Mouse (Mus musculus) embryonic facial prominence, embryonic 13.5 days (tissue): ENCODE measurements at regions not wholly inside any gene's neighbourhood (a gene's known extent, or its start where the extent isn't known, plus 50 kb on each side); places are given as distances from the start of the nearest gene placed in this dataset.
A peak's percentile ranks its signal among the peaks of the same experiment; 100 is the strongest.

ENCODE experiments used
- ATAC-seq: fragments of 200-750 bp; cut with Nextera tagmentation; 2 replicates; pipeline ENCODE4 v1.8.0; 2017; ENCODE audit warnings: low read depth; ENCODE audit not compliant: insufficient number of reproducible peaks, insufficient read depth, low FRiP score, low TSS enrichment
- H3K27ac ChIP-seq: fragments of 300-500 bp; sonication (generic); 2 replicates; pipeline ENCODE4 v1.5.1; 2015; ENCODE audit warnings: moderate library complexity, mild to moderate bottlenecking, inconsistent platforms
- H3K27me3 ChIP-seq: fragments of 300-500 bp; sonication (generic); 2 replicates; pipeline ENCODE4 v1.6.1; 2015; ENCODE audit warnings: mild to moderate bottlenecking, inconsistent platforms
- H3K36me3 ChIP-seq: fragments of 300-500 bp; sonication (generic); 2 replicates; pipeline ENCODE4 v1.6.1; 2015; ENCODE audit warnings: mild to moderate bottlenecking, inconsistent platforms
- H3K4me1 ChIP-seq: fragments of 300-500 bp; sonication (generic); 2 replicates; pipeline ENCODE4 v1.6.1; 2015; ENCODE audit warnings: inconsistent platforms
- H3K4me2 ChIP-seq: fragments of 300-500 bp; sonication (generic); 2 replicates; pipeline ENCODE4 v1.6.1; 2015; ENCODE audit warnings: moderate library complexity, mild to moderate bottlenecking, inconsistent platforms
- H3K4me3 ChIP-seq: fragments of 300-500 bp; sonication (generic); 2 replicates; pipeline ENCODE4 v1.5.1; 2015; ENCODE audit warnings: mild to moderate bottlenecking, inconsistent platforms
- H3K9ac ChIP-seq: fragments of 300-500 bp; sonication (generic); 2 replicates; pipeline ENCODE4 v1.6.1; 2015; ENCODE audit warnings: mild to moderate bottlenecking, inconsistent platforms
- H3K9me3 ChIP-seq: fragments of 300-500 bp; sonication (generic); 2 replicates; pipeline ENCODE4 v1.6.1; 2016; ENCODE audit warnings: inconsistent platforms
- WGBS: fragments of 180-500 bp; shearing (Covaris S2); methylation state at CpG from one replicate; pipeline ENCODE4 v1.1.7; 2015; ENCODE audit warnings: mixed read lengths; 5-methylcytosine and 5-hydroxymethylcytosine counted together

DNA sequence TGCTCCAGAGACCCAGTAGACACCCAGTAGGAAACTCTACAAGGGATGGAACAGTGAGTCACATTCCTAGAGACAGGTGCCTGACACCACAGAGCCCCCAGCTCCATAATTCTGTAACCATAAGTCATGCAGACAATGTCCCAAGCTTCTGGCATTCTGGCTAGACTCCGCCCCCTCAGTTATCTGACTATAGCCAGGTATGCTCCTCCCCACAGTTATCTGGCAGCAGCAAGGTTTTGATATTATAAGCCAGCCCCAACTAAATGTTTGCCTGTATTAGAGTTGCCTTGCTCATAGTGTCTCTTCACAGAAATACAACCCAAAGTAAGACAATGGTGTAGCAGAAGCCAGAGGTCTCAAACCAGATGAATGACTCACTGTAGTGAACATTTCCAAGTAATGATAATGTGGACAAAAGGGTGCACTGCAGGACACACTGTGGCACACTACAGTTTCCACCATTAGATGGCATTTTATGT, 121.4 kb upstream of the Otogl start:
- Histone ChIP-seq H3K4me3 (no peak overlapping the region), H3K27me3 (no peaks in the 10 kb centered on the region), H3K9me3 (no peaks in the 10 kb centered on the region), H3K4me1 (no peaks in the 10 kb centered on the region), H3K4me2 (no peak overlapping the region), H3K27ac (no peak overlapping the region), H3K9ac (no peak overlapping the region), H3K36me3 (no peaks in the 10 kb centered on the region)
- 100% methylated on average over 1 of the region's 1 CpGs for WGBS
- ATAC-seq = no peak

DNA sequence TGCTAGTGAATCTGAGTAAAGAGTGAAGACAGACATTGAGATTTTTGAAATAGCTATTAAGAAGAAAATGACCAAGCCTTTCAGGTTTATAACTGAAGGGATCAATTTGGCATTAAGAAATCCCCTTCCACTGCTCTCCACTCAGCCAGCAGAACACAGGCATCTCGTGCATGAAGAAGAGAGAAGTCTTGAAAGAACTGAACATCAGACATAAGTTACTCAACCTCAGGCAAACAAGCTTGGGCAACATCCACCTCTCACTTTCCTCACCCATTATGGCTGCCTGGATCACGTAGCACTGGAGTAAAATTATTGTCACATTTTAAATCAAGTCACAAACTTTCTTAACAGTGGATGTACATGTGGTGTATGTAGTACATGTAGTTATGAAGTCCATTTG, 115.6 kb upstream of the Otogl start:
- WGBS = 67% methylated on average over 2 of the region's 2 CpGs
- H3K4me2 ChIP-seq = no peak overlapping the region
- no peak for ATAC-seq
- no peak overlapping the region for H3K9ac ChIP-seq
- no peak overlapping the region for H3K27ac ChIP-seq
- no peaks in the 10 kb centered on the region for H3K9me3 ChIP-seq
- no peaks in the 10 kb centered on the region for H3K27me3 ChIP-seq
- no peak overlapping the region for H3K4me3 ChIP-seq
- H3K4me1 ChIP-seq = no peaks in the 10 kb centered on the region
- H3K36me3 ChIP-seq = no peaks in the 10 kb centered on the region

GRCm38 (mm10) chr10:108024227-108024626, 112.3 kb upstream of the Otogl start:
- H3K9ac ChIP-seq = no peak overlapping the region
- no peak overlapping the region for H3K4me3 ChIP-seq
- no peaks in the 10 kb centered on the region for H3K4me1 ChIP-seq
- no peaks in the 10 kb centered on the region for H3K36me3 ChIP-seq
- H3K9me3 ChIP-seq = no peaks in the 10 kb centered on the region
- WGBS = 86% methylated on average over 6 of the region's 6 CpGs
- ATAC-seq = no peak
- no peak overlapping the region for H3K27ac ChIP-seq
- H3K27me3 ChIP-seq = no peaks in the 10 kb centered on the region
- H3K4me2 ChIP-seq = no peak overlapping the region

DNA sequence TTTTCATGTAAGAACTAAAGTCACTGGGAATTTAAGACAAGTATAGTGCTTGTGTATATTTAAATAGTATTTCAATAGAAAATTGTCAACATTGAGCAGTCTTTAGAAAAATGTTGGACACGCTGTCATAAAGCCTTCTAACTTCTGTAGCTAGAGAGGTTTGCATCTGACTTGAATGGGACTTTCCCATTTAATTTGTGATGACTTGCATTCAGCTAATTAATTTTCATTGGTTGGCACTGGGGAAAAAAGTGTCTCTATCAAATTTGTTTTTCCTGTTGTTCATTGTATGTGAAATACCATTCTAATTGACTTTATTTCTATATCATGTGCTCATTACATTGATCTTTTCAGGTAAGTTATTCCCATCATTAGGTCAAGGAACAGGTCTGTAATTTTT, 104.6 kb upstream of the Otogl start:
- H3K36me3 ChIP-seq = no peaks in the 10 kb centered on the region
- no peak overlapping the region for H3K4me2 ChIP-seq
- no peak overlapping the region for H3K27ac ChIP-seq
- no peak for ATAC-seq
- WGBS = 97% methylated on average over 1 of the region's 1 CpGs
- H3K9me3 ChIP-seq = no peaks in the 10 kb centered on the region
- H3K9ac ChIP-seq = no peak overlapping the region
- no peaks in the 10 kb centered on the region for H3K4me1 ChIP-seq
- H3K4me3 ChIP-seq = no peak overlapping the region
- H3K27me3 ChIP-seq = no peaks in the 10 kb centered on the region

- H3K27me3 ChIP-seq = no peaks in the 10 kb centered on the region
- no peaks in the 10 kb centered on the region for H3K4me1 ChIP-seq
- H3K4me3 ChIP-seq = no peak overlapping the region
- no peak overlapping the region for H3K4me2 ChIP-seq
- no peak overlapping the region for H3K9ac ChIP-seq
- H3K27ac ChIP-seq = no peak overlapping the region
- no peaks in the 10 kb centered on the region for H3K9me3 ChIP-seq
- 80% methylated on average over 2 of the region's 2 CpGs for WGBS
- no peaks in the 10 kb centered on the region for H3K36me3 ChIP-seq
- no peak for ATAC-seq
Measured at GRCm38 (mm10) chr10:107994836-107995585, 83.1 kb upstream of the Otogl start.

GRCm38 (mm10) chr10:107992621-107993020, 80.7 kb upstream of the Otogl start:
- 63% methylated on average over 3 of the region's 3 CpGs for WGBS
- H3K27ac ChIP-seq = no peak overlapping the region
- no peak overlapping the region for H3K4me2 ChIP-seq
- H3K27me3 ChIP-seq = no peaks in the 10 kb centered on the region
- H3K4me3 ChIP-seq = no peak overlapping the region
- no peaks in the 10 kb centered on the region for H3K4me1 ChIP-seq
- H3K9ac ChIP-seq = no peak overlapping the region
- H3K9me3 ChIP-seq = no peaks in the 10 kb centered on the region
- H3K36me3 ChIP-seq = no peaks in the 10 kb centered on the region
- ATAC-seq = no peak; the same call in 1 of the 2 replicates

DNA sequence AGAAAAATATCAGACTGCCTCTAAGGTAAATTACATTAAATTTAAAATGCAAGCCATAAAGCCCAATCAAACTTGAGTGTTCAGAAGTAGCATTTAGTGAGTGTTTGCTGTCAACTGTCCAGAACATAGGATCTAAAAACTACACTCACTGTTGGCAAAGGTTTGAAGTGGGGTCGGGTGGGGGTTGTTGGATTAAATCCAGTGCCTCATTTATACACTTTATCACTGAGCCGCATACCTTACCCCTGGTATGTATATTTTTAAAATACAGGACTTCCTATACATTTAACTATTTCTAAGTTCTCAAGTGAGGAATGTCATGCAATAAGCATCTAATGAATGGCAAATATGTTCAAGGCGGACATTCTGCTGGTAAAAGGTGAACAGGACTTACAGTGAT, 78.6 kb upstream of the Otogl start:
- Histone ChIP-seq H3K9me3 (no peaks in the 10 kb centered on the region), H3K4me1 (no peaks in the 10 kb centered on the region), H3K36me3 (no peaks in the 10 kb centered on the region), H3K27me3 (no peaks in the 10 kb centered on the region), H3K9ac (no peak overlapping the region), H3K27ac (no peak overlapping the region), H3K4me3 (no peak overlapping the region), H3K4me2 (no peak overlapping the region)
- 78% methylated on average over 3 of the region's 3 CpGs for WGBS
- no peak for ATAC-seq

GRCm38 (mm10) chr10:107989913-107990312, 78.0 kb upstream of the Otogl start:
- no peak overlapping the region for H3K4me2 ChIP-seq
- ATAC-seq = no peak
- no peaks in the 10 kb centered on the region for H3K27me3 ChIP-seq
- WGBS = 79% methylated on average over 2 of the region's 2 CpGs
- no peak overlapping the region for H3K4me3 ChIP-seq
- no peak overlapping the region for H3K27ac ChIP-seq
- no peak overlapping the region for H3K9ac ChIP-seq
- H3K36me3 ChIP-seq = no peaks in the 10 kb centered on the region
- no peaks in the 10 kb centered on the region for H3K4me1 ChIP-seq
- H3K9me3 ChIP-seq = no peaks in the 10 kb centered on the region

DNA sequence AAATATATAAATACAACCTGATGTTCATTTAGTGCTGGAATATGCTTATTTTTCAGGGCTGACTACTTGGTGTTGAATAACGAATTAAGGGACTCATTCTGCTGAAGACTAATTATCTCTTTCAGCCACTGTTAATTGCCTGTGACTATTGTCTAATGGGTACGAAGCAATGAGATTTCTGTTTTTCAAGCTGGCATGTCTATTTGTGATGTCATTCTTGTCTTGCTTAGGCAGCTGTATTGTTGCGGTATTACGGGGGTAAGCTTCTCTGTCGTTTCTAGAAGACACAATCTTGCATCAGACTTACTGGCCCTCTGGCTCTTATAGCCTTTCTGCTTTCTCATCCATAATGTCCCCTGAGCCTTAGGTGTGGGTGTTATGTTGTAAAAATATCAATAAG, 70.7 kb upstream of the Otogl start:
- 86% methylated on average over 5 of the region's 5 CpGs for WGBS
- H3K36me3 ChIP-seq = no peaks in the 10 kb centered on the region

DNA sequence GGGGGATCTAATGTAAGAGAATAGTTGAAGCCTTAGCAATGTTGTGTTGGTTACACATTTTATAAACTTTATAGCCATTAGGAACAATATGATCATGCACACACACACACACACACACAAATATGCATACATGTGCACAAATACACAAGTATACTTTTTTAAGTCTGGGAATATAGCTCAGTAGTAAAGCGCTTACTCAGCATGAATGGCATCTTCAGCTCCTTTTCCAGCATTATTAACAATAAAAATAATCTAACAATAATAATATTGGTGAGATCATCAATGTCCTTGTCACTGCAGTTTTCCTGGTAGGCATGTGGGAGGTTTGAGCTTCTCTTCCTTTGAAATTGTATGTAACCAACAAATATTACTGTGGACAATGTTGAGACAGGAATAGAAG, 70.1 kb upstream of the Otogl start:
- Histone ChIP-seq H3K9me3 (no peaks in the 10 kb centered on the region), H3K36me3 (no peaks in the 10 kb centered on the region), H3K27me3 (no peaks in the 10 kb centered on the region), H3K4me1 (no peaks in the 10 kb centered on the region), H3K9ac (no peak overlapping the region), H3K4me2 (no peak overlapping the region), H3K4me3 (no peak overlapping the region), H3K27ac (no peak overlapping the region)
- ATAC-seq = no peak
- 95% methylated on average over 1 of the region's 1 CpGs for WGBS

More for the DNA sequence above, 70.7 kb upstream of the Otogl start:
- Histone ChIP-seq H3K4me2 (no peak overlapping the region), H3K4me1 (no peaks in the 10 kb centered on the region), H3K27me3 (no peaks in the 10 kb centered on the region), H3K9ac (no peak overlapping the region), H3K4me3 (no peak overlapping the region), H3K27ac (no peak overlapping the region), H3K9me3 (no peaks in the 10 kb centered on the region)
- no peak for ATAC-seq

DNA sequence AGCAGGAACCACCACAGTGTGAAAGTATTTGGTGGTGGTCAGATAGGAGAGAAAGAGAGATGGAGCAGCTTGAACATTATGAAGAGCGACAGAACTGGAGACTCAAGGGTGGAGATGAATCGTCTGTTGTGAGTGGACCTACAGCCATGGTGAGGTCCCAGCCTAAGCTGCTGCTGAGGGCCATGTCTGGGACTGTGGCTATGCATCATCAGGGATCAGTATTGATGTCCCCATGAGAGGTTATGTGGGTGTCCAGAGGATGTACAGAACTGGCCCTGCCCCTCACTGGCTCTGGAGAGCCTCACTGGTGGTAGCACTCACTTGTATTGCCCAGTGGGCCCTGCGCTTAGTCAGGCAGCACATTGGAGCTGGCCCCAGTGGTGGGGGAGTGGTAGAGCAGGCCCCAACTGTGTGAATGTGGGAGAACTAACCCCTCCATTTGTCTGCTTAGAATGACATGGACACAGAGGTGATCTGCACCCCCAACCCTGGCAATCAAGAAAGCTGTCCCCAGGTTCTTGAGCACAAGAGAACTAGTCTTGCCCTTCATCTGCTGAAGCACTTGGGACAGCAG, 64.5 kb upstream of the Otogl start:
- no peaks in the 10 kb centered on the region for H3K9me3 ChIP-seq
- H3K4me2 ChIP-seq = no peak overlapping the region
- no peak overlapping the region for H3K27ac ChIP-seq
- H3K36me3 ChIP-seq = no peaks in the 10 kb centered on the region
- no peaks in the 10 kb centered on the region for H3K4me1 ChIP-seq
- no peak overlapping the region for H3K4me3 ChIP-seq
- no peak overlapping the region for H3K9ac ChIP-seq
- H3K27me3 ChIP-seq = no peaks in the 10 kb centered on the region
- 97% methylated on average over 3 of the region's 3 CpGs for WGBS
- peak; percentile 62; the same call in 1 of the 2 replicates for ATAC-seq

GRCm38 (mm10) chr10:107971748-107972147, 59.8 kb upstream of the Otogl start:
- Histone ChIP-seq H3K27ac (no peak overlapping the region), H3K4me1 (no peaks in the 10 kb centered on the region), H3K27me3 (no peaks in the 10 kb centered on the region), H3K9me3 (no peaks in the 10 kb centered on the region), H3K4me3 (no peak overlapping the region), H3K36me3 (no peaks in the 10 kb centered on the region), H3K4me2 (no peak overlapping the region), H3K9ac (no peak overlapping the region)
- ATAC-seq = no peak
